Mouse (Mus musculus) CD4-positive helper T cell, adult 2 months (primary cell): ENCODE results near the gene Coro1a.
"Not testable (repeated sequence)": the region's sequence is repeated elsewhere in the genome, so short reads cannot be mapped to it uniquely, and the experiment has no call there.

ENCODE experiments used
- DNase-seq: peaks from one replicate; pipeline ENCODE4 v3.0.0-alpha.2; 2012; ENCODE audit warnings: low read depth, missing footprints, low spot score

The Coro1a gene

GRCm38 (mm10) chr7:126689021-126689420, 18.6 kb downstream of the Coro1a start:
- no peak for DNase-seq

GRCm38 (mm10) chr7:126688156-126688555, 19.4 kb downstream of the Coro1a start:
- not testable (repeated sequence) for DNase-seq

GRCm38 (mm10) chr7:126681221-126681620, 26.4 kb downstream of the Coro1a start:
- DNase-seq = no peak

DNA sequence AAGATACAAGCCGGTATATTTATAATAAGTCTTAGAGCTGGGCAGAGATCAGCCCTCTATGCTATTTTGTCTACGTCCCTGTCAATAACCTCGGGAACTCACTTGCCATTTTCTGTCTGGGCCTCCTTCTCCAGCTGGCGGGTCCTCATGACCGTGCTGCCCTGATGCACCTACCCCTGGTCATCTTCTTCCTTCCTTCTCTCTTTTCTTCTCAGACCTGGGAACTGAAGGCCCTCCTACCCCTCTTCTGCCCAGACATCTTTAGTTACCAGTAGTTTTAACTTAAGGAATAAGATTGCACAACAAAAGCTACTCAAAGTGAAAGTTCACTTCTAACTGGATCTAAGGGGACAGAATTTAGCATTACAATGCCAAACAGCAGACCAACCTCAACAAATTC, 27.9 kb downstream of the Coro1a start:
- DNase-seq = no peak

GRCm38 (mm10) chr7:126678545-126679341, 28.8 kb downstream of the Coro1a start:
- no peak for DNase-seq

DNA sequence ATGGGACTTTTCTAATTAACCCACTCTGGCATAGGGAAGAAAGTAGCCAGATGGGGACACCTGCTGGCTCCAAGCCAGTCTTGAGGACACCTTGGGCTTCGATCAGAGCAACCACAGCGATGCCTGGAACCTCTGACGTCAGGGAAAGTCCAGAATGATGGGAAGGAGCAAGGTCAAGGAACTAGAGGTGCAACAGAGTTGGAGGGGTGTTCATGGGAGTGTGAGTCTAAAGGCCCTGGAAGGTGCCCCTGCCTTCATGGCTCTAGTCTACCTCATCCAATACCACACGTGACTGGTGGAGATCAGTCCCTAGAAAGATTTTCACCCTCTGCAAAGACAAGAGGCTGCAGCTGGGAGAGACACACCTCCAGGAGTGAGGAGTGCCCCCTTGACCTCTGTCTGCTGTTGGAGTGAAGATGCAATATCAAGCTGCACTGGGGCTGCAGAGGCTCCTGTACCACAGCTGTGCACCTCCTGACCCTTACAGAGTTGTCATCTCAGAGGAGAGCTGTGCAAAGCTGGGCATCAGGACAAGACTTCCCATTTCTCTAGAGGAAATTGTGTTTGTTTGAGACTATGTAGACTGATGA, 30.9 kb downstream of the Coro1a start:
- no peak for DNase-seq

- DNase-seq = no peak
Observed at GRCm38 (mm10) chr7:126676207-126676606, 31.4 kb downstream of the Coro1a start, which contains the start of gene Sult1a1. Gene Sult1a1, minus strand, starts transcription at chr7:126676432.

DNA sequence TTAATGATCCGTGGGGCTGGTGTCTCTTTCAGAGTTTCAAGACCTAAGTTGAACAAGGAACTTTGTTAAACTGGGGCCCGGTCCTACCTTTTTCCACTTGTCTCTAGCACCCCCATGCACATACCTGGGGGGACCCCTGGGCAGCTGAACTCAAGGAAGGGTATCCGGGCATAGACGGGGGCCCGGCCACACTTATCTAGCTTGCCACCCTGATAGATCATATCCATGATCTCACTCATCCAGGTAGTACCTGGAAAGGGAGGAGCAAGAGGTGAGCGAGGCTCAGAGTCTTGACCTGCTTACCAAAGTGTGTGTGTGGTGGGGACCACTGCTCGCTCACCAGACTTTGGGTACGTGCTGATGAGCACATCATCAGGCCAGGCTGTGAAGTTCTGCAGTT, 32.5 kb downstream of the Coro1a start:
- no peak for DNase-seq

- DNase-seq = no peak
Observed at GRCm38 (mm10) chr7:126672111-126672510, 35.5 kb downstream of the Coro1a start.

DNA sequence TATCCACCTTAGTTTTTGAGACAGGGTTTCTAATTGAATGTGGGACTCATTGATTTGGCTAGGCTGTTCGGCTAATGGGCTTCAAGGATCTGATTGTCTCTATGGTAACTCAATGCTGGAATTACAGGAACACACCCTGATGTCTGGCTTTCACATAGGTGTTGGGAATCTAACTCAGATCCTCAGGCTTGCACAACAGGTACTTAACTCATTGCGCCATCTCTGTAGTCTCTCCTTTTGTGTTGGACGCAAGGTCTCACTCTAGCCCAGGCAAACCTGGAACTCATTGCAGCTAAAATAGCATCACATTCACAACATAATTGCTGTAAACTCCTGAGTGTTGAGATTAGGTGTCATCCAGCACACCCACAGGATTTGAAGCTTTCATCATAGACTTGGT, 37.4 kb downstream of the Coro1a start:
- no peak for DNase-seq

GRCm38 (mm10) chr7:126668452-126668851, 39.1 kb downstream of the Coro1a start:
- no peak for DNase-seq

- DNase-seq = no peak
Observed at GRCm38 (mm10) chr7:126667495-126668090, 40.0 kb downstream of the Coro1a start.

- DNase-seq = no peak
Observed at GRCm38 (mm10) chr7:126665269-126665668, 42.3 kb downstream of the Coro1a start.

GRCm38 (mm10) chr7:126663646-126664045, 43.9 kb downstream of the Coro1a start:
- no peak for DNase-seq

DNA sequence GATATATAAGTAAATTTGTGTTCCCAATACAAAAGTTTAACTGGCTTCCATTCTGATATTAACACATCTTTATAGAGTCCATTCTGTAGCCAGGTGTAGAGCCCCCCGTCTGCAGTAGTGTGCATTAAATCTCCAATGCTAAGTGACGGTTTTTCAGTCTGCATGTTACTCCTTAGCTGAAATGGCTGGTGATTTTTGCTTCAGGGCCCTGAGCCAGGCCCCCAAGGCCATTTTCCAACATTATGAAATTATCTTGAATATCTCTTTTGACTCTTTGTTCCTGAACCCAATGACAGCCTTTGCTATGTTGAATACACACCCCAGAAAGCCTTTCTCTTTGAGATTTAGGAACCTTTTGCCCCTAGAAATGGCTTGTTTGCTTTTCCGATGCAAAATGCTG, 47.8 kb downstream of the Coro1a start:
- DNase-seq = no peak

GRCm38 (mm10) chr7:126657522-126657921, 50.1 kb downstream of the Coro1a start:
- DNase-seq = no peak

GRCm38 (mm10) chr7:126655695-126656094, 51.9 kb downstream of the Coro1a start:
- peak; percentile 78 for DNase-seq

- DNase-seq = peak; percentile 39
Observed at GRCm38 (mm10) chr7:126653991-126654390, 53.6 kb downstream of the Coro1a start.

DNA sequence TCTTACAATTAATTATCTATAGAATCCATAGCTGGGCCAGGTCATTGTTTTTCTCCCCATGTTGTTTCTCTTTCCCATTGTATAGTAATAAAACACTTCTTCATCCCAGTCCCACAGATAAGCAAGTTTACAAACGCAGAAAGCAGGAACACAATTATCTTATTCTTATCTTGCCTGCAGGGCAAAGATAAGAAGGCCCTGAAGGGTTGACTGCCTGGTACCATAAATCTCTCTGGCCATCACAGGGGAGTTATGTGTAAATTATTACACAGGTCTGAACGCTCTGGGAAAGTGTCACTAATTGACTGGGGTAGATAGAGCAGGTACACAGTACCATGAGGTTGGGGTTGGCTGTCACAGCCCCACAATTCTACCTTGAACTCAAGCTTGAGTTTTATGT, 56.7 kb downstream of the Coro1a start:
- no peak for DNase-seq
